Comparison of ENCODE assay signal across 17 mouse cellular contexts in the genomic region with DNA sequence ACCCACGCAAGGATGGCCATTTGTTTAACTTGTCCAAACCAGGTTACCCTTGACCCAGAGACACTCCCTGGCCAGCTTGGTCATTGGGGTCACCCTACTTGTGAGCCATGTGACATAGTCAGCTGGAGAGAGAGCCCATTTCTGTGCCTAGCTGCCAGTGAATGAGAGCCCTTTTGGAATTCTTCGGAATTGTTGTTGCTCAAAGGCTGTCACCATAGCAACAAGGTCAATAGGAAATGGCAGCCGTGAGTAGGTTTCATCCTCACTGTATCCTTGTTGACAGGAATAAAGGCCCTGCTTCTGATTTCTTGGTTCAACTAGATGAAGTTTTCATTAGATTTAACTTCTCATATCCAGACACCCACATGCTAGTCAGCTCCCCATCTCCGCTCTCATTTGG.
DNase-seq lines count a peak whose midpoint lies in the region; ATAC-seq lines count a peak whose summit lies in the region.
"Had no signal": no experiment of that assay in that cellular context is flagged by ENCODE, and none has a peak within 500 bp of the region (broad histone marks: within the 10 kb centered on the region; RNA-seq: fewer than 3 reads in every experiment).

No protein-coding gene starts in this region.

- peak; percentile 69 for DNase-seq in forebrain, embryonic 14.5 days (ENCODE audit: low spot score)
- peak; percentile 54 for DNase-seq in R1 (ENCODE audit: low read depth, low spot score)
- peak; percentile 67 for DNase-seq in embryo, embryonic 11 days
- peak; percentile 79 for DNase-seq in midbrain, embryonic 14.5 days
- no peak for DNase-seq in layer of hippocampus, postnatal 36 days
- no peak for DNase-seq in thymus, postnatal 25 days
- DNase-seq in kidney, postnatal 14 days = no peak
- DNase-seq: adrenal gland, postnatal 25 days; B cell, adult 2 months; cerebellum, adult 2 months; gastrocnemius, postnatal 10 days; right cerebral cortex, adult 18-20 months had no signal

- H3K4me1 ChIP-seq in forebrain, embryonic 14.5 days (ENCODE audit: control insufficient read depth, insufficient read depth, low read length) = peaks cover 27% of the 10 kb centered on the region
- peaks cover 41% of the 10 kb centered on the region for H3K4me1 ChIP-seq in forebrain, embryonic 12.5 days
- peaks cover 32% of the 10 kb centered on the region for H3K4me1 ChIP-seq in midbrain, embryonic 14.5 days (ENCODE audit: control insufficient read depth, insufficient read depth, low read length)
- H3K4me1 ChIP-seq: lung, embryonic 15.5 days had no signal

- no peak for ATAC-seq in forebrain, embryonic 14.5 days
- ATAC-seq in forebrain, embryonic 12.5 days (ENCODE audit: low FRiP score) = no peak
- ATAC-seq in midbrain, embryonic 14.5 days (ENCODE audit: low FRiP score, low TSS enrichment) = no peak; the same call in 1 of the 2 replicates

- no peak overlapping the region for H3K27ac ChIP-seq in forebrain, embryonic 14.5 days (ENCODE audit: low read depth, low read length)
- no peak overlapping the region for H3K27ac ChIP-seq in forebrain, embryonic 12.5 days
- H3K27ac ChIP-seq in midbrain, embryonic 14.5 days (replicated peaks; ENCODE audit: low read depth, low read length) = no peak overlapping the region
- H3K27ac ChIP-seq: limb, embryonic 10.5 days; lung, embryonic 15.5 days; macrophage had no signal

- 38% methylated on average over 4 of the region's 4 CpGs for WGBS in forebrain, embryonic 14.5 days
- 37% methylated on average over 4 of the region's 4 CpGs for WGBS in forebrain, embryonic 12.5 days
- 31% methylated on average over 4 of the region's 4 CpGs for WGBS in midbrain, embryonic 14.5 days

- no peak overlapping the region for H3K9ac ChIP-seq in forebrain, embryonic 14.5 days (ENCODE audit: low read length)
- H3K9ac ChIP-seq in forebrain, embryonic 12.5 days = no peak overlapping the region
- H3K9ac ChIP-seq in midbrain, embryonic 14.5 days (replicated peaks; ENCODE audit: low read length) = no peak overlapping the region
- H3K9ac ChIP-seq: lung, embryonic 15.5 days had no signal

- no peaks in the 10 kb centered on the region for H3K27me3 ChIP-seq in forebrain, embryonic 14.5 days (replicated peaks; ENCODE audit: control insufficient read depth, insufficient read depth, low read length)
- peaks cover 5% of the 10 kb centered on the region for H3K27me3 ChIP-seq in forebrain, embryonic 12.5 days
- peaks cover 10% of the 10 kb centered on the region for H3K27me3 ChIP-seq in midbrain, embryonic 14.5 days (ENCODE audit: control insufficient read depth, insufficient read depth, low read length)

- H3K4me3 ChIP-seq in forebrain, embryonic 14.5 days (ENCODE audit: low read depth, low read length) = no peak overlapping the region
- no peak overlapping the region for H3K4me3 ChIP-seq in forebrain, embryonic 12.5 days (replicated peaks)
- no peak overlapping the region for H3K4me3 ChIP-seq in midbrain, embryonic 14.5 days (replicated peaks; ENCODE audit: low read depth, low read length)
- H3K4me3 ChIP-seq: limb, embryonic 10.5 days; lung, embryonic 15.5 days had no signal

- no peaks in the 10 kb centered on the region for H3K9me3 ChIP-seq in forebrain, embryonic 14.5 days (replicated peaks; ENCODE audit: control insufficient read depth, low read length)
- H3K9me3 ChIP-seq in forebrain, embryonic 12.5 days = no peaks in the 10 kb centered on the region
- no peaks in the 10 kb centered on the region for H3K9me3 ChIP-seq in midbrain, embryonic 14.5 days (ENCODE audit: control insufficient read depth, low read length)
- H3K9me3 ChIP-seq: limb, embryonic 10.5 days; lung, embryonic 15.5 days had no signal

- H3K4me2 ChIP-seq in forebrain, embryonic 14.5 days (ENCODE audit: low read length) = no peak overlapping the region
- no peak overlapping the region for H3K4me2 ChIP-seq in forebrain, embryonic 12.5 days
- H3K4me2 ChIP-seq in midbrain, embryonic 14.5 days (ENCODE audit: low read length) = no peak overlapping the region
- H3K4me2 ChIP-seq: liver, embryonic 11.5 days; lung, embryonic 15.5 days had no signal

- no peaks in the 10 kb centered on the region for H3K36me3 ChIP-seq in forebrain, embryonic 14.5 days (ENCODE audit: control insufficient read depth, insufficient read depth, low read length)
- H3K36me3 ChIP-seq in forebrain, embryonic 12.5 days (replicated peaks) = no peaks in the 10 kb centered on the region
- no peaks in the 10 kb centered on the region for H3K36me3 ChIP-seq in midbrain, embryonic 14.5 days (ENCODE audit: control insufficient read depth, insufficient read depth, low read length)
- H3K36me3 ChIP-seq: limb, embryonic 10.5 days; lung, embryonic 15.5 days had no signal

Comparison
In these comparisons a context has a peak if more than half of its experiments do, and no peak if none do; other contexts are left out.
1. DNase-seq: peak in forebrain, embryonic 14.5 days (single experiment), R1 (single experiment), embryo, embryonic 11 days (single experiment) and midbrain, embryonic 14.5 days (single experiment); none in layer of hippocampus, postnatal 36 days (0 of 2), thymus, postnatal 25 days (single experiment) and kidney, postnatal 14 days (single experiment).